Mouse (Mus musculus) liver, postnatal 0 days (tissue): ENCODE measurements around the gene Ajm1. TPM values are rescaled to one million over a fixed set of nuclear protein-coding genes. Genes with fewer than 3 reads are reported as not detected.

Source experiments
- ATAC-seq: fragments of 200-750 bp; cut with Nextera tagmentation; 2 replicates; pipeline ENCODE4 v1.8.0; 2017; ENCODE audit warnings: mild to moderate bottlenecking, moderate library complexity
- DNase-seq: peaks from one replicate; pipeline ENCODE4 v3.0.0-alpha.2; 2016
- H3K27ac ChIP-seq: fragments of 300-500 bp; sonication (generic); 2 replicates; pipeline ENCODE4 v1.5.1; 2014; ENCODE audit warnings: antibody characterized with exemption, moderate library complexity, mild to moderate bottlenecking, low read depth
- H3K27me3 ChIP-seq: fragments of 300-500 bp; sonication (generic); 2 replicates; pipeline ENCODE4 v1.6.1; 2014; ENCODE audit warnings: low read length, control low read depth, mixed read lengths; ENCODE audit not compliant: insufficient read depth
- H3K36me3 ChIP-seq: fragments of 300-500 bp; sonication (generic); replicated peaks from 2 replicates; pipeline ENCODE4 v1.6.1; 2014; ENCODE audit warnings: mild to moderate bottlenecking, control low read depth, low read length, moderate library complexity, mixed read lengths; ENCODE audit not compliant: insufficient read depth
- H3K4me1 ChIP-seq: fragments of 300-500 bp; sonication (generic); 2 replicates; pipeline ENCODE4 v1.6.1; 2014; ENCODE audit warnings: antibody characterized with exemption, mild to moderate bottlenecking, control low read depth; ENCODE audit not compliant: insufficient read depth
- H3K4me2 ChIP-seq: fragments of 300-500 bp; sonication (generic); 2 replicates; pipeline ENCODE4 v1.6.1; 2014; ENCODE audit warnings: low read depth, mild to moderate bottlenecking, low read length, moderate library complexity, mixed read lengths
- H3K4me3 ChIP-seq: fragments of 300-500 bp; sonication (generic); 2 replicates; pipeline ENCODE4 v1.5.1; 2014; ENCODE audit warnings: low read depth, low read length
- H3K9ac ChIP-seq: fragments of 300-500 bp; sonication (generic); replicated peaks from 2 replicates; pipeline ENCODE4 v1.6.1; 2014; ENCODE audit warnings: mild to moderate bottlenecking, moderate library complexity
- H3K9me3 ChIP-seq: fragments of 300-500 bp; sonication (generic); 2 replicates; pipeline ENCODE4 v1.6.1; 2016; ENCODE audit warnings: mild to moderate bottlenecking, control low read depth, low read length, mixed read lengths
- CTCF ChIP-seq: sonication (generic); IDR thresholded peaks from 2 replicates; pipeline ENCODE4 v1.5.1; 2016; ENCODE audit warnings: antibody characterized with exemption, low read depth
- EP300 ChIP-seq: IDR thresholded peaks from 2 replicates; pipeline ENCODE4 v1.6.1; 2016; ENCODE audit warnings: antibody characterized with exemption, low read depth, mild to moderate bottlenecking
- WGBS: fragments of 180-500 bp; shearing (Covaris S2); extraction: QIAGEN DNeasy Blood & Tissue Kit; methylation state at CpG from one replicate; pipeline ENCODE4 v1.1.7; 2014; ENCODE audit not compliant: insufficient replicate concordance; 5-methylcytosine and 5-hydroxymethylcytosine counted together
- polyA plus RNA-seq: library from polyadenylated mRNA; unstranded; fragments of >200 nt; fragmentation: Nextera tagmentation; extraction: Ambion mirVana; gene quantifications from 2 replicates; pipeline ENCODE4 v1.2.1, GENCODE M21; 2015

Ajm1 gene
- polyA plus RNA-seq = 0.02 TPM in 1 of 2 replicates, not detected in the other

GRCm38 (mm10) chr2:25581294-25581864 is at the start of gene Ajm1:
Gene Ajm1, minus strand, starts transcription at chr2:25581757.
- Histone ChIP-seq H3K4me2 (peak within 1 kb of the TSS; percentile 58), H3K9ac (peak within 1 kb of the TSS; percentile 6), H3K27ac (no peak within 1 kb of the TSS), H3K4me3 (no peak within 1 kb of the TSS), H3K9me3 (no peaks in the 10 kb centered on the region), H3K36me3 (peaks cover 20% of the 10 kb centered on the region), H3K4me1 (peaks cover 31% of the 10 kb centered on the region), H3K27me3 (peaks cover 48% of the 10 kb centered on the region)
- TF ChIP-seq EP300 (no peak), CTCF (peak; percentile 93)
- 4% methylated on average over 19 of the region's 19 CpGs for WGBS
- ATAC-seq (peak; percentile 73), DNase-seq (peak; percentile 68)

- WGBS = 35% methylated on average over 4 of the region's 4 CpGs
- peak; percentile 50; the same call in 1 of the 2 replicates for TF ChIP-seq EP300
- TF ChIP-seq CTCF = no peak
- H3K27ac ChIP-seq = peak overlapping the region; percentile 67
- no peaks in the 10 kb centered on the region for H3K36me3 ChIP-seq
- H3K4me2 ChIP-seq = no peak overlapping the region
- no peaks in the 10 kb centered on the region for H3K9me3 ChIP-seq
- H3K9ac ChIP-seq = no peak overlapping the region
- peak; percentile 77 for ATAC-seq
- H3K27me3 ChIP-seq = no peaks in the 10 kb centered on the region
- peak; percentile 63 for DNase-seq
- no peak overlapping the region for H3K4me3 ChIP-seq
- H3K4me1 ChIP-seq = peaks cover 9% of the 10 kb centered on the region; the same call in 1 of the 2 replicates
Measured at GRCm38 (mm10) chr2:25628738-25629137, 47.2 kb upstream of the Ajm1 start.

GRCm38 (mm10) chr2:25627811-25628210 is 46.3 kb upstream of the Ajm1 start, which contains the start of gene Fcna:
Gene Fcna, minus strand, starts transcription at chr2:25628030.
- H3K4me2 ChIP-seq = no peak within 1 kb of the TSS; the same call in 1 of the 2 replicates
- H3K9me3 ChIP-seq = no peaks in the 10 kb centered on the region
- WGBS = 65% methylated on average over 6 of the region's 6 CpGs
- peaks cover 9% of the 10 kb centered on the region; the same call in 1 of the 2 replicates for H3K4me1 ChIP-seq
- H3K4me3 ChIP-seq = no peak within 1 kb of the TSS
- no peaks in the 10 kb centered on the region for H3K36me3 ChIP-seq
- no peaks in the 10 kb centered on the region for H3K27me3 ChIP-seq
- no peak for ATAC-seq
- H3K9ac ChIP-seq = no peak within 1 kb of the TSS
- no peak for DNase-seq
- H3K27ac ChIP-seq = peak within 1 kb of the TSS; percentile 67
- TF ChIP-seq CTCF = no peak
- TF ChIP-seq EP300 = no peak

GRCm38 (mm10) chr2:25625986-25626385 is 44.4 kb upstream of the Ajm1 start:
- ATAC-seq (no peak), DNase-seq (no peak)
- TF ChIP-seq EP300 (no peak), CTCF (no peak)
- Histone ChIP-seq H3K27me3 (no peaks in the 10 kb centered on the region), H3K36me3 (no peaks in the 10 kb centered on the region), H3K27ac (no peak overlapping the region), H3K9me3 (no peaks in the 10 kb centered on the region), H3K4me1 (peaks cover 11% of the 10 kb centered on the region), H3K4me2 (peak overlapping the region; percentile 22; the same call in 1 of the 2 replicates), H3K9ac (no peak overlapping the region), H3K4me3 (no peak overlapping the region)
- WGBS = 41% methylated on average over 5 of the region's 5 CpGs

- DNase-seq = peak; percentile 88
- Histone ChIP-seq H3K4me3 (peak within 1 kb of the TSS; percentile 30), H3K36me3 (0 out of 2 replicates have a peak, but pooled peaks cover 4% of the 10 kb centered on the region), H3K9me3 (no peaks in the 10 kb centered on the region), H3K27me3 (peaks cover 10% of the 10 kb centered on the region; the same call in 1 of the 2 replicates), H3K9ac (peak within 1 kb of the TSS; percentile 36), H3K4me2 (peak within 1 kb of the TSS; percentile 65), H3K27ac (peak within 1 kb of the TSS; percentile 62), H3K4me1 (peaks cover 5% of the 10 kb centered on the region)
- WGBS = 7% methylated on average over 34 of the region's 34 CpGs
- peak; percentile 81 for TF ChIP-seq CTCF
- no peak for TF ChIP-seq EP300
- peak; percentile 97 for ATAC-seq
Measured at GRCm38 (mm10) chr2:25621229-25622200, 40.0 kb upstream of the Ajm1 start, which contains the start of gene Tmem141. Gene Tmem141, minus strand, starts transcription at chr2:25622005.

- H3K4me3 ChIP-seq = peak overlapping the region; percentile 30; the same call in 1 of the 2 replicates
Measured at GRCm38 (mm10) chr2:25620852-25621228, 39.3 kb upstream of the Ajm1 start.

More at GRCm38 (mm10) chr2:25620852-25621228, 39.3 kb upstream of the Ajm1 start:
- peak overlapping the region; percentile 65 for H3K4me2 ChIP-seq
- DNase-seq (no peak), ATAC-seq (no peak)
- TF ChIP-seq EP300 (no peak), CTCF (no peak)
- peaks cover 16% of the 10 kb centered on the region; the same call in 1 of the 2 replicates for H3K27me3 ChIP-seq
- WGBS = 43% methylated on average over 4 of the region's 4 CpGs
- H3K27ac ChIP-seq = no peak overlapping the region
- 0 out of 2 replicates have a peak, but pooled peaks cover 4% of the 10 kb centered on the region for H3K36me3 ChIP-seq
- H3K9me3 ChIP-seq = no peaks in the 10 kb centered on the region
- no peak overlapping the region for H3K9ac ChIP-seq
- peaks cover 5% of the 10 kb centered on the region for H3K4me1 ChIP-seq
